8 mouse cellular contexts compared by ENCODE assay signal in the genomic region with DNA sequence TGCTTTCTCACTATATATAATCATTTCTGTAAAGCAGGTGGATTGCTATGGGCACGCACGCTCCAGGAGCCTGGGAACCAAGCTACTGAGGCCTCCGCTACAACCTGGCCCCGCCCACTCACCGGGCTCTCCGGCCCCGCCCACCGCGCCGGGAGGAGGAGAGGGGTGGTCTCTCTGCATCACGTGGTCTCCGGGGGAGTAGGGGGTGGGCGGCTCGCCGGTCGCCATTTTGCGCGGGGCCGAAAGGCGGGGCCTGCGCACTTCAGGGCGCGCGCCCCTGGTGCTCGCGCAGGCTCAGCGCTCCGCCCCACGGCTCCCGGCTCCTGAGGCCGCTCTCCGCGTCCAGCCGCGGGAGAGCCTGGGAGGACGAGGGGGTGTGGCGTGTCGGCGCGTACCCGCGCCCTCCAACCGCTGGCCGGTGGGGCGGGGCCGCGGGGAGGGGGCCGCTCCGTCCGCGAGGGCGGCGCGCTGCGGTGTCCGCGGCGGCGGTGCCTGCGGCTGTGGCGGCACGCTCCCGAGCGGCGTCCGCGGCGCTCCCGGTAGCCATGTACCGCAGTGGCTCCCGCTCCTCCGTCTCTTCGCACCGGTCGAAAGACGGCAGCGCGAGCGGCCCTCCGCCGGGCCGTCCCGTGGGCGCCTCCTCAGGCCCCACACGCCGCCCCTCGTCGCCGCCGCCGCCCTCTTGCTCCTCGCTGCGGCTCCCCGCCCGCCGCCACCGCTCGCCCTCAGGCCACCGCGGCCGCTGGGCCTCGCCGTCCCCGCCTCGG. TPM values are rescaled to one million over a fixed set of nuclear protein-coding genes. Genes with fewer than 3 reads are reported as not detected.
DNase-seq lines count a peak whose midpoint lies in the region; ATAC-seq and TF ChIP-seq lines count a peak whose summit lies in the region.

Gene Zfp318, plus strand, starts transcription at position 438 of the 767 bp plus-strand sequence.

- DNase-seq in 3T3-L1 (ENCODE audit: low read depth, low spot score): peak; percentile 86
- peak; percentile 91 to 96 for DNase-seq in adrenal gland, postnatal 4 days (ENCODE audit: low spot score in 2 of 2)
- DNase-seq in embryonic facial prominence, embryonic 14.5 days (ENCODE audit: low spot score): peak; percentile 98
- peak; percentile 98 to 99 for DNase-seq in heart, adult 2 months
- peak; percentile 98 for DNase-seq in kidney, adult 8-10 months
- DNase-seq in spleen, postnatal 10 days (ENCODE audit: low spot score in 2 of 2): peak; percentile 92 to 95

- peak within 1 kb of the TSS; percentile 87 for H3K27ac ChIP-seq in embryonic facial prominence, embryonic 14.5 days (replicated peaks; ENCODE audit: low read depth, low read length)
- peak within 1 kb of the TSS; percentile 81 for H3K27ac ChIP-seq in heart, adult 2 months
- peak within 1 kb of the TSS; percentile 88 for H3K27ac ChIP-seq in limb, embryonic 13.5 days
- H3K27ac ChIP-seq in midbrain, embryonic 16.5 days (ENCODE audit: low read length): peak within 1 kb of the TSS; percentile 94

- H3K4me2 ChIP-seq in embryonic facial prominence, embryonic 14.5 days (ENCODE audit: low read depth, low read length): peak within 1 kb of the TSS; percentile 76
- H3K4me2 ChIP-seq in limb, embryonic 13.5 days (replicated peaks): peak within 1 kb of the TSS; percentile 84
- H3K4me2 ChIP-seq in midbrain, embryonic 16.5 days (ENCODE audit: low read length): peak within 1 kb of the TSS; percentile 59

- peaks cover 13% of the 10 kb centered on the region for H3K4me1 ChIP-seq in embryonic facial prominence, embryonic 14.5 days (ENCODE audit: control insufficient read depth, insufficient read depth, low read length)
- H3K4me1 ChIP-seq in heart, adult 2 months (ENCODE audit: control insufficient read depth, insufficient read depth, low read length): peaks cover 2% of the 10 kb centered on the region; the same call in 1 of the 2 replicates
- peaks cover 17% of the 10 kb centered on the region for H3K4me1 ChIP-seq in limb, embryonic 13.5 days
- peaks cover 17% of the 10 kb centered on the region for H3K4me1 ChIP-seq in midbrain, embryonic 16.5 days (ENCODE audit: control insufficient read depth, insufficient read depth, low read length)

- peak; percentile 53 for TF ChIP-seq POLR2A in heart, adult 2 months (IDR thresholded peaks at IDR 0.05; ENCODE audit: insufficient read depth, low read depth, low read length)

- peaks cover 19% of the 10 kb centered on the region for H3K36me3 ChIP-seq in embryonic facial prominence, embryonic 14.5 days (ENCODE audit: control insufficient read depth, insufficient read depth, low read length)
- H3K36me3 ChIP-seq in heart, adult 2 months (ENCODE audit: control insufficient read depth, insufficient read depth, low read length): peaks cover 4% of the 10 kb centered on the region
- peaks cover 17% of the 10 kb centered on the region for H3K36me3 ChIP-seq in limb, embryonic 13.5 days
- 0 out of 2 replicates have a peak, but pooled peaks cover 8% of the 10 kb centered on the region for H3K36me3 ChIP-seq in midbrain, embryonic 16.5 days (ENCODE audit: control insufficient read depth, insufficient read depth, low read length)

- H3K9me3 ChIP-seq in embryonic facial prominence, embryonic 14.5 days (ENCODE audit: control insufficient read depth, low read length): no peaks in the 10 kb centered on the region
- no peaks in the 10 kb centered on the region for H3K9me3 ChIP-seq in limb, embryonic 13.5 days
- no peaks in the 10 kb centered on the region for H3K9me3 ChIP-seq in midbrain, embryonic 16.5 days (replicated peaks; ENCODE audit: control insufficient read depth, low read length, poor library complexity, severe bottlenecking)

- no peak for TF ChIP-seq EP300 in heart, adult 2 months (IDR thresholded peaks at IDR 0.05; ENCODE audit: insufficient read depth, low read depth, low read length)

- TF ChIP-seq CTCF in heart, adult 2 months (IDR thresholded peaks at IDR 0.05): peak; percentile 37

- ATAC-seq in embryonic facial prominence, embryonic 14.5 days (ENCODE audit: low read depth): peak; percentile 98
- ATAC-seq in limb, embryonic 13.5 days (ENCODE audit: low FRiP score, low read depth): peak; percentile 98
- ATAC-seq in midbrain, embryonic 16.5 days: peak; percentile 97

- H3K9ac ChIP-seq in embryonic facial prominence, embryonic 14.5 days (ENCODE audit: low read depth, low read length): peak within 1 kb of the TSS; percentile 97
- peak within 1 kb of the TSS; percentile 97 for H3K9ac ChIP-seq in heart, adult 2 months (ENCODE audit: low read depth, low read length)
- H3K9ac ChIP-seq in limb, embryonic 13.5 days: peak within 1 kb of the TSS; percentile 96
- H3K9ac ChIP-seq in midbrain, embryonic 16.5 days (ENCODE audit: low read depth, low read length): peak within 1 kb of the TSS; percentile 99

- 0% methylated on average over 3 of the region's 105 CpGs for WGBS in embryonic facial prominence, embryonic 14.5 days
- under 1% methylated on average over 85 of the region's 105 CpGs for WGBS in heart, adult 2 months
- WGBS in limb, embryonic 13.5 days: under 1% methylated on average over 81 of the region's 105 CpGs
- 0% methylated on average over 56 of the region's 105 CpGs for WGBS in midbrain, embryonic 16.5 days

- no peaks in the 10 kb centered on the region for H3K79me2 ChIP-seq in heart, adult 2 months (replicated peaks; ENCODE audit: control insufficient read depth, insufficient read depth, low read length)

- H3K27me3 ChIP-seq in embryonic facial prominence, embryonic 14.5 days (replicated peaks; ENCODE audit: control insufficient read depth, insufficient read depth, low read length): no peaks in the 10 kb centered on the region
- no peaks in the 10 kb centered on the region for H3K27me3 ChIP-seq in heart, adult 2 months (ENCODE audit: control insufficient read depth, insufficient read depth, low read length)
- H3K27me3 ChIP-seq in limb, embryonic 13.5 days: no peaks in the 10 kb centered on the region
- no peaks in the 10 kb centered on the region for H3K27me3 ChIP-seq in midbrain, embryonic 16.5 days (ENCODE audit: control insufficient read depth, insufficient read depth, low read depth, low read length)

- H3K4me3 ChIP-seq in embryonic facial prominence, embryonic 14.5 days (ENCODE audit: low read depth, low read length): peak within 1 kb of the TSS; percentile 98
- H3K4me3 ChIP-seq in heart, adult 2 months: peak within 1 kb of the TSS; percentile 80
- H3K4me3 ChIP-seq in limb, embryonic 13.5 days: peak within 1 kb of the TSS; percentile 94
- H3K4me3 ChIP-seq in midbrain, embryonic 16.5 days (ENCODE audit: low read depth, low read length): peak within 1 kb of the TSS; percentile 94

- intact Hi-C loops in heart, adult 2 months (cut with DNase I): loop anchor here (2.0 to 5.0 kb wide), 3 partner anchors 55 to 136 kb away; partner anchors contain the start of genes Abcc10, Polr1c and Yipf3

RNA-seq across cellular contexts. Expression of gene Zfp318, which starts in this region (rescaled TPM):
- 10 to 100 TPM; 39.6 to 40.9 TPM for total RNA-seq in adrenal gland, postnatal 4 days (2021)
- polyA plus RNA-seq in embryonic facial prominence, embryonic 14.5 days (2014; fragmentation: Nextera tagmentation; extraction: Ambion mirVana): 16.1 and 16.5 TPM in 2 replicates
- total RNA-seq in heart, adult 2 months (2021): 10 to 100 TPM; 14.9 to 15.6 TPM
- 7.1 and 11.8 TPM in 2 replicates for polyA plus RNA-seq in heart, adult 2 months (2012; rRNA removed)
- polyA plus RNA-seq in limb, embryonic 13.5 days (2015; fragmentation: Nextera tagmentation; extraction: Ambion mirVana): 14.2 and 15.4 TPM in 2 replicates
- polyA plus RNA-seq in midbrain, embryonic 16.5 days (2015; fragmentation: Nextera tagmentation; extraction: Ambion mirVana): 15.2 and 17.5 TPM in 2 replicates

Comparison
In these comparisons a context has a peak if more than half of its experiments do, and no peak if none do; other contexts are left out.
1. Peak in every context shown above with its lines: DNase-seq, ATAC-seq, H3K4me3 ChIP-seq and H3K27ac ChIP-seq.